Mouse (Mus musculus) G1E (cell line): ENCODE results near the gene Lsm3. TPM values are rescaled to one million over a fixed set of nuclear protein-coding genes. Genes with fewer than 3 reads are reported as not detected.

Experiments used
- ATAC-seq: 2 replicates; pipeline ENCODE4 v1.8.0; 2016; ENCODE audit warnings: mild to moderate bottlenecking; ENCODE audit not compliant: insufficient number of reproducible peaks, poor library complexity, low FRiP score, severe bottlenecking; ENCODE audit errors: extremely low read depth
- DNase-seq: peaks from one replicate; pipeline ENCODE4 v3.0.0; 2012; ENCODE audit warnings: low spot score
- H3K27me3 ChIP-seq: 2 replicates; pipeline ENCODE4 v1.6.1; 2012; ENCODE audit warnings: mild to moderate bottlenecking, low read length, inconsistent platforms; ENCODE audit not compliant: insufficient read depth
- H3K36me3 ChIP-seq: replicated peaks from 2 replicates; pipeline ENCODE3; 2012; ENCODE audit warnings: mild to moderate bottlenecking, inconsistent platforms
- H3K4me1 ChIP-seq: 2 replicates; pipeline ENCODE4 v1.6.1; 2012; ENCODE audit warnings: low read depth, low read length, inconsistent platforms, mixed read lengths; ENCODE audit not compliant: insufficient read depth
- H3K4me3 ChIP-seq: 2 replicates; pipeline ENCODE4 v1.5.1; 2012; ENCODE audit warnings: low read depth, mild to moderate bottlenecking, inconsistent platforms, low read length, moderate library complexity, mixed read lengths
- H3K9me3 ChIP-seq: replicated peaks from 2 replicates; pipeline ENCODE4 v1.6.1; 2012; ENCODE audit warnings: inconsistent platforms
- CTCF ChIP-seq: IDR thresholded peaks from 2 replicates; pipeline ENCODE4 v1.5.1; 2012; ENCODE audit warnings: low read depth, low read length, inconsistent platforms, mixed read lengths
- GATA1 ChIP-seq: IDR thresholded peaks from 2 replicates; pipeline ENCODE4 v1.6.1; 2012; ENCODE audit warnings: borderline replicate concordance, low read length, inconsistent platforms, mixed read lengths
- GATA2 ChIP-seq: IDR thresholded peaks from 2 replicates; pipeline ENCODE4 v1.6.1; 2012; ENCODE audit warnings: low read depth, low read length, inconsistent platforms, borderline replicate concordance
- POLR2AphosphoS5 ChIP-seq: IDR thresholded peaks from 2 replicates; pipeline ENCODE4 v1.6.1; 2012; ENCODE audit warnings: low read depth, low read length, inconsistent platforms; ENCODE audit not compliant: insufficient replicate concordance
- TAL1 ChIP-seq: conservative IDR thresholded peaks from 2 replicates; pipeline ENCODE4 v1.6.1; 2012; ENCODE audit warnings: low read depth, low read length, inconsistent platforms, mixed read lengths
- polyA plus RNA-seq: library from polyadenylated mRNA; stranded (reverse); fragments of >175 nt; gene quantifications from 2 replicates; pipeline ENCODE4 v1.2.3, GENCODE M21; 2012
- total RNA-seq, 2 experiments: library from RNA; stranded (forward) in 1 of 2; stranded (reverse) in 1 of 2; fragments of 200-1000 nt in 1 of 2; fragments of >200 nt in 1 of 2; fragmentation: Nextera tagmentation in 1 of 2; gene quantifications; 2 replicates each; pipeline ENCODE4 v1.2.3; 2014 to 2017

Gene Lsm3
- total and polyA plus RNA-seq, 3 experiments = 15.3 to 263 (median 47.4) TPM

GRCm38 (mm10) chr6:91543056-91543455, 27.3 kb downstream of the Lsm3 start:
- Histone ChIP-seq H3K4me1 (no peaks in the 10 kb centered on the region), H3K36me3 (no peaks in the 10 kb centered on the region), H3K9me3 (no peaks in the 10 kb centered on the region), H3K27me3 (peaks cover 29% of the 10 kb centered on the region), H3K4me3 (no peak overlapping the region)
- ATAC-seq = no peak
- DNase-seq = no peak
- TF ChIP-seq GATA2 (no peak), GATA1 (no peak), CTCF (no peak), TAL1 (no peak), POLR2AphosphoS5 (no peak)

DNA sequence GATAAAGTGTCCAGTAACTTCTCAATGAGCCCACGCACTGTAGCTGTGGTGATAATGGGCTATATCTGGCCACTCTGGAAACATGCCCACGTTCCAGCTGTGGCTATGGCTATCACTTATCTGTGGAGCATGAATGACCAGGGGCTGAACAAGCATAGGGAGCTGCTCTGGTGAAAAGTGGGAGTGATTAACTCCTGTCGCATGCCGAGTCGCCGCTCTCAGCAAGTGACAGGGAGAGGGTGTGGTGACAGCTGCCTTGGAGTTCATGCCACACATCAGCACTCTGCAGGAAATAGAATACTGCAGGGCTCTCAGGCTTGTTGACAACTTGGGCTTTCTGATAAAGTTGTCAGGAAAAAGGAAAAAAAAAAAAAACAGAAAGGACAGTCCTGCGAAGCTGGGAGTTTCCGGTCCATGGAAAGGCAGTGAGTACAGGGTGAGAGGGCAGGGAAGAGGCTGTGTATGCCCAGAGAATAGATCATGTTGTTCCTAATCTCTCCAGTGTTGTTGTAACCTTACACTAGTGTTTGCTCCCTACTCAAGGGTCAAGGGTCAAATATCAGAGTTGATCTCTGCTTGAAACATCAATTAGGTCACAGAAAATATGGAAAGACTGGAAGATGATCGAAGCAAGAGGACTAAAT, 30.6 kb downstream of the Lsm3 start:
- ATAC-seq = no peak
- TF ChIP-seq CTCF (no peak), TAL1 (no peak), POLR2AphosphoS5 (no peak), GATA2 (no peak), GATA1 (no peak)

GRCm38 (mm10) chr6:91547313-91547712, 31.6 kb downstream of the Lsm3 start:
- H3K36me3 ChIP-seq = no peaks in the 10 kb centered on the region
- H3K27me3 ChIP-seq = peaks cover 38% of the 10 kb centered on the region
- ATAC-seq = no peak
- H3K9me3 ChIP-seq = no peaks in the 10 kb centered on the region
- TF ChIP-seq CTCF = no peak
- TF ChIP-seq GATA2 = no peak
- TF ChIP-seq POLR2AphosphoS5 = no peak
- no peak for TF ChIP-seq TAL1
- TF ChIP-seq GATA1 = no peak
- DNase-seq = no peak
- no peaks in the 10 kb centered on the region for H3K4me1 ChIP-seq
- H3K4me3 ChIP-seq = no peak overlapping the region

More for the DNA sequence above, 30.6 kb downstream of the Lsm3 start:
- H3K27me3 ChIP-seq = peaks cover 36% of the 10 kb centered on the region
- H3K4me3 ChIP-seq = no peak overlapping the region
- H3K36me3 ChIP-seq = no peaks in the 10 kb centered on the region
- no peaks in the 10 kb centered on the region for H3K4me1 ChIP-seq
- no peaks in the 10 kb centered on the region for H3K9me3 ChIP-seq
- DNase-seq = no peak

DNA sequence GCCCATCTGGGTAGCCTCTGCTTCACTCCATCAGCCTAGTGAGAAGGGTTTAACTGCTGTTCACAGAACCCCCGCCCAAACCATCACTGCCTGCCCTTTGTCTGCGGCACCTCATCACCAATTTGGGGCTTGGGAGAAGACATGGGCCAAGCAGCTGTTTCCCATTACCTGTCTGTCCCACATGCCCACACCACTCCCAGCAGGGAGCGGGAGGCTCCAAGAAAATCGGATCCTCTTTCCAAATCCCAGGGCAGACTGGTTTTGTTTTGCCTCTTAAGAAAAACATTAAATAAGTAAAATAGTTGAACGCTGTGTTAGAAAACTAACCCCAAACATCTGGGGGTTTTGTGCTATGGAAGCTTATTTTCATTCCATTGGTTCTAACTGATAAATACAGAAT, 33.9 kb downstream of the Lsm3 start:
- ATAC-seq (no peak), DNase-seq (no peak)
- no peaks in the 10 kb centered on the region for H3K36me3 ChIP-seq
- H3K4me1 ChIP-seq = no peaks in the 10 kb centered on the region
- no peaks in the 10 kb centered on the region for H3K9me3 ChIP-seq
- TF ChIP-seq POLR2AphosphoS5 (no peak), TAL1 (no peak), GATA2 (no peak), CTCF (no peak), GATA1 (no peak)
- H3K4me3 ChIP-seq = no peak overlapping the region
- peaks cover 22% of the 10 kb centered on the region for H3K27me3 ChIP-seq

DNA sequence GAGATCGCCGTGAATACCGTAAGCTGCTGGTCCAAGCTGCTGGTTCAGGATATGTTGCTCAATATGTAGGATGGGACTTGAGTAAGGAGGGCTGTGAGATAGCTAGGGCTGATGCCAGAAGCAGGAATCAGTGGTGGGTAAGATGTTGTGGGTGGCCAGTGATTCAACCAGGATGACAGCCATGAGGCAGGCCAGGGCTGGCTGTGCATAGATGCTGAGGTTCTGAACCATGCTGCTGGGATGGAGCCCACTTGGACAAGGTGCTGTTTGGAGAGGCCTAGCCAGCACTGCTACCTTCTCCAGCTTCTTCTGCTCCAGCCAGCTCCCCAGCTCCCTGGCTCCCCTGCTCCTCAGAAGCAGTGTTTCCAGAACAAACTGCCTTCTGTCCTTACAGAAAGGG, 35.9 kb downstream of the Lsm3 start:
- Histone ChIP-seq H3K4me3 (no peak overlapping the region), H3K27me3 (peaks cover 16% of the 10 kb centered on the region), H3K4me1 (no peaks in the 10 kb centered on the region), H3K36me3 (no peaks in the 10 kb centered on the region), H3K9me3 (no peaks in the 10 kb centered on the region)
- TF ChIP-seq GATA1 (no peak), POLR2AphosphoS5 (no peak), GATA2 (no peak), TAL1 (no peak), CTCF (no peak)
- ATAC-seq = no peak
- DNase-seq = no peak

DNA sequence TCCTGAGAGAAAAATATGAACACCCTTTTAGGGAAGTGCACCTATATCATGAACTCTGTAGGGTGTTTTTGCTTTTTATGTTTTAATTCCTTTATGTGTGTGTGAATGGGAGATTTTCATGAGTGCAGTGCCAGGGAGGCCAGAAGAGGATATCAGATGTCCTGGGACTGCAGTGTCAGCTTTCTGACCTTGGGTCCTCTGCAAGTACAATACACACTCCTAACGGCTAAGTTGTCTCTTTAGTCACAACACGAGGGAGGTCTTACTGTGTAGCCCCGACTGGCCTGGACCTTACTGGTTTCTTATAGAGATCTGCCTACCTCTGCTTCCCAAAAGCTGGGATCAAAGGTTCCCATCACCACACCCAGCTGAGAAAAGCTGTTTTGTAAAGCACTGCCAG, 37.0 kb downstream of the Lsm3 start:
- ATAC-seq = no peak
- Histone ChIP-seq H3K4me1 (no peaks in the 10 kb centered on the region), H3K27me3 (peaks cover 16% of the 10 kb centered on the region), H3K4me3 (no peak overlapping the region), H3K9me3 (no peaks in the 10 kb centered on the region), H3K36me3 (no peaks in the 10 kb centered on the region)
- no peak for DNase-seq
- no peak for TF ChIP-seq GATA2
- TF ChIP-seq GATA1 = no peak
- no peak for TF ChIP-seq POLR2AphosphoS5

GRCm38 (mm10) chr6:91558565-91558964, 42.8 kb downstream of the Lsm3 start:
- no peaks in the 10 kb centered on the region for H3K9me3 ChIP-seq
- TF ChIP-seq POLR2AphosphoS5 = no peak
- TF ChIP-seq CTCF = no peak
- no peak for TF ChIP-seq GATA2
- TF ChIP-seq GATA1 = no peak
- TF ChIP-seq TAL1 = no peak
- no peaks in the 10 kb centered on the region for H3K36me3 ChIP-seq
- no peak overlapping the region for H3K4me3 ChIP-seq
- H3K27me3 ChIP-seq = no peaks in the 10 kb centered on the region
- no peaks in the 10 kb centered on the region for H3K4me1 ChIP-seq
- no peak for ATAC-seq
- no peak for DNase-seq
